14 mouse cellular contexts compared by ENCODE assay signal in the genomic region with DNA sequence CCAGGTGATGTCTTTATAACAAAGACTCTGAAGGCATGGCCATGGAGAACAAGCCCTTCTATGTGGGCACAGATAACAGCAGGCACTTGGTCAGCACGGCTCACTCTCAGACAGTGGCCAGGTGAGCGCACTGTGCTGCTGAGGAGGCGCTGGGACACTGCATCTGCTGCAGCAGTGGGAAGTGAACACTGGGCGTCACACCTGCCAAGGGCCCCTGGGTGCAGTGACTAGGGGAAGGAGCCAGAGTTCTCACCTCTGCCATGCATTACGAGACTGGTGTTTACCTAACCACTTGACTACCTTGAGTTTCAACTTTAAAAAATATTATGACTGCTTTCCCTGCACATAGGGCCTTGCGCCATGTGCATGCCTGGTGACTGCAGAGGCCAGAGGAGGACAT.
"Had no signal": no experiment of that assay in that cellular context is flagged by ENCODE, and none has a peak within 500 bp of the region (broad histone marks: within the 10 kb centered on the region; RNA-seq: fewer than 3 reads in every experiment).

No protein-coding gene starts in this region.

- H3K4me3 ChIP-seq: liver, embryonic 13.5 days; liver, embryonic 15.5 days; midbrain, embryonic 13.5 days; midbrain, embryonic 15.5 days; neural tube, embryonic 12.5 days; stomach, embryonic 15.5 days had no signal

- H3K36me3 ChIP-seq: midbrain, embryonic 13.5 days; midbrain, embryonic 15.5 days; neural tube, embryonic 12.5 days; stomach, embryonic 15.5 days had no signal

- ATAC-seq: liver, postnatal 0 days; midbrain, embryonic 13.5 days; midbrain, embryonic 15.5 days had no signal

- H3K4me1 ChIP-seq: liver, embryonic 15.5 days; neural tube, embryonic 12.5 days; stomach, embryonic 15.5 days had no signal

- H3K27me3 ChIP-seq: liver, embryonic 13.5 days; liver, embryonic 15.5 days; midbrain, embryonic 13.5 days; midbrain, embryonic 15.5 days; neural tube, embryonic 12.5 days; stomach, embryonic 15.5 days had no signal

- H3K9me3 ChIP-seq: liver, embryonic 13.5 days; liver, embryonic 15.5 days; midbrain, embryonic 13.5 days; midbrain, embryonic 15.5 days; neural tube, embryonic 12.5 days; stomach, embryonic 15.5 days had no signal

- DNase-seq: liver, embryonic 13.5 days; liver, postnatal 0 days; lung, embryonic 14.5 days; right cerebral cortex, postnatal 14 days; thymus, adult 2 months; thymus, postnatal 25 days; thymus, postnatal 4 days had no signal

- H3K27ac ChIP-seq: liver, embryonic 13.5 days; liver, embryonic 15.5 days; macrophage; midbrain, embryonic 13.5 days; midbrain, embryonic 15.5 days; neural tube, embryonic 12.5 days; stomach, embryonic 15.5 days; stomach, postnatal 0 days had no signal
